Mouse (Mus musculus) liver, embryonic 14.5 days (tissue): ENCODE results near the gene Clcn6. TPM values are rescaled to one million over a fixed set of nuclear protein-coding genes. Genes with fewer than 3 reads are reported as not detected.

Experiments
- ATAC-seq: fragments of 200-750 bp; cut with Nextera tagmentation; 2 replicates; pipeline ENCODE4 v1.8.0; 2017; ENCODE audit warnings: moderate number of reproducible peaks, mild to moderate bottlenecking, moderate library complexity; ENCODE audit not compliant: insufficient read depth
- DNase-seq, 3 experiments: peaks; one replicate each; pipeline ENCODE4 v3.0.0-alpha.2; 2012 to 2013; ENCODE audit warnings: low read depth in 3 of 3, low spot score in 3 of 3
- H3K27ac ChIP-seq: fragments of 300-500 bp; sonication (generic); 2 replicates; pipeline ENCODE4 v1.5.1; 2014; ENCODE audit warnings: moderate library complexity, mild to moderate bottlenecking, control low read depth, inconsistent platforms
- H3K27me3 ChIP-seq: fragments of 300-500 bp; sonication (generic); 2 replicates; pipeline ENCODE4 v1.6.1; 2014; ENCODE audit warnings: mild to moderate bottlenecking, low read length, moderate library complexity; ENCODE audit not compliant: control insufficient read depth, insufficient read depth
- H3K36me3 ChIP-seq: fragments of 300-500 bp; sonication (generic); replicated peaks from 2 replicates; pipeline ENCODE4 v1.6.1; 2014; ENCODE audit warnings: low read depth; ENCODE audit not compliant: control insufficient read depth, insufficient read depth
- H3K4me1 ChIP-seq, 2 experiments: fragments of 200-500 bp in 1 of 2; fragments of 300-500 bp in 1 of 2; sonication (generic) in 1 of 2; replicated peaks; 2 replicates each; pipeline ENCODE4 v1.6.1; 2012 to 2014; ENCODE audit warnings: antibody characterized with exemption in 1 of 2, inconsistent platforms in 1 of 2, low read length in 1 of 2; ENCODE audit not compliant: control insufficient read depth in 2 of 2, insufficient read depth in 2 of 2
- H3K4me2 ChIP-seq: fragments of 300-500 bp; sonication (generic); 2 replicates; pipeline ENCODE4 v1.6.1; 2014; ENCODE audit warnings: low read depth, mild to moderate bottlenecking, control low read depth, moderate library complexity
- H3K4me3 ChIP-seq, 2 experiments: fragments of 200-500 bp in 1 of 2; fragments of 300-500 bp in 1 of 2; sonication (generic) in 1 of 2; 2 replicates each; pipeline ENCODE4 v1.5.1; 2012 to 2014; ENCODE audit warnings: low read depth in 2 of 2, low read length in 2 of 2, mild to moderate bottlenecking in 2 of 2, control low read depth in 1 of 2, inconsistent platforms in 1 of 2, moderate library complexity in 1 of 2; ENCODE audit not compliant: insufficient read depth in 1 of 2
- H3K9ac ChIP-seq: fragments of 300-500 bp; sonication (generic); replicated peaks from 2 replicates; pipeline ENCODE4 v1.6.1; 2014; ENCODE audit warnings: mild to moderate bottlenecking, control low read depth, moderate library complexity
- H3K9me3 ChIP-seq: fragments of 300-500 bp; sonication (generic); 2 replicates; pipeline ENCODE4 v1.6.1; 2016; ENCODE audit warnings: low read length, mixed read lengths; ENCODE audit not compliant: control insufficient read depth
- CTCF ChIP-seq: IDR thresholded peaks from 2 replicates; pipeline ENCODE4 v1.5.1; 2016; ENCODE audit warnings: antibody characterized with exemption, low read depth, control low read depth
- EP300 ChIP-seq: IDR thresholded peaks from 2 replicates; pipeline ENCODE4 v1.6.1; 2016; ENCODE audit warnings: antibody characterized with exemption, low read depth
- WGBS: fragments of 180-500 bp; shearing (Covaris S2); extraction: QIAGEN DNeasy Blood & Tissue Kit; methylation state at CpG from one replicate; pipeline ENCODE4 v1.1.7; 2014; ENCODE audit not compliant: insufficient replicate concordance; 5-methylcytosine and 5-hydroxymethylcytosine counted together
- polyA plus RNA-seq, 2 experiments: library from polyadenylated mRNA; depleted of rRNA in 1 of 2; stranded (reverse) in 1 of 2; unstranded in 1 of 2; fragments of >200 nt; fragmentation: Nextera tagmentation in 1 of 2; extraction: Ambion mirVana in 1 of 2; gene quantifications; 2 replicates each; pipeline versions ENCODE4 v1.2.1 to v1.2.3; 2012 to 2014

Clcn6 gene
- polyA plus RNA-seq, 2 experiments: 0.66 to 2.4 TPM

GRCm38 (mm10) chr4:148058218-148058819, 19.7 kb upstream of the Clcn6 start:
- Histone ChIP-seq H3K4me2 (no peak overlapping the region), H3K9me3 (no peaks in the 10 kb centered on the region), H3K27ac (no peak overlapping the region), H3K9ac (no peak overlapping the region), H3K4me1 (no peaks in the 10 kb centered on the region), H3K27me3 (no peaks in the 10 kb centered on the region), H3K36me3 (peaks cover 29% of the 10 kb centered on the region), H3K4me3 (no peak overlapping the region)
- TF ChIP-seq EP300 (no peak), CTCF (no peak)
- DNase-seq (no peak), ATAC-seq (no peak)
- 85% methylated on average over 9 of the region's 9 CpGs for WGBS

- no peak overlapping the region for H3K9ac ChIP-seq
- no peak overlapping the region for H3K27ac ChIP-seq
- ATAC-seq: no peak
Measured at GRCm38 (mm10) chr4:148057661-148058209, 19.1 kb upstream of the Clcn6 start.

GRCm38 (mm10) chr4:148056801-148057200, 18.2 kb upstream of the Clcn6 start:
- ATAC-seq (no peak), DNase-seq (no peak)
- no peak overlapping the region for H3K4me3 ChIP-seq
- H3K36me3 ChIP-seq: peaks cover 39% of the 10 kb centered on the region
- H3K4me1 ChIP-seq: no peaks in the 10 kb centered on the region
- TF ChIP-seq EP300: no peak
- TF ChIP-seq CTCF: no peak
- no peaks in the 10 kb centered on the region for H3K27me3 ChIP-seq
- no peak overlapping the region for H3K27ac ChIP-seq
- H3K9me3 ChIP-seq: no peaks in the 10 kb centered on the region
- H3K9ac ChIP-seq: no peak overlapping the region
- WGBS: 81% methylated on average over 4 of the region's 4 CpGs
- H3K4me2 ChIP-seq: no peak overlapping the region

More at GRCm38 (mm10) chr4:148057661-148058209, 19.1 kb upstream of the Clcn6 start:
- no peaks in the 10 kb centered on the region for H3K27me3 ChIP-seq
- H3K36me3 ChIP-seq: peaks cover 30% of the 10 kb centered on the region
- no peaks in the 10 kb centered on the region for H3K4me1 ChIP-seq
- WGBS: 54% methylated on average over 5 of the region's 5 CpGs
- no peak for DNase-seq
- H3K4me2 ChIP-seq: no peak overlapping the region
- H3K9me3 ChIP-seq: no peaks in the 10 kb centered on the region
- H3K4me3 ChIP-seq: no peak overlapping the region
- TF ChIP-seq CTCF: peak; percentile 53
- no peak for TF ChIP-seq EP300

- H3K4me2 ChIP-seq: no peak overlapping the region
- no peaks in the 10 kb centered on the region for H3K9me3 ChIP-seq
- no peaks in the 10 kb centered on the region for H3K27me3 ChIP-seq
- no peaks in the 10 kb centered on the region for H3K4me1 ChIP-seq
- no peak overlapping the region for H3K4me3 ChIP-seq
- no peak overlapping the region for H3K27ac ChIP-seq
- no peak overlapping the region for H3K9ac ChIP-seq
- peaks cover 45% of the 10 kb centered on the region for H3K36me3 ChIP-seq
- no peak for ATAC-seq
- WGBS: 80% methylated on average over 7 of the region's 7 CpGs
- no peak for DNase-seq
- no peak for TF ChIP-seq CTCF
- no peak for TF ChIP-seq EP300
Measured at GRCm38 (mm10) chr4:148056246-148056645, 17.6 kb upstream of the Clcn6 start.

- TF ChIP-seq EP300 (no peak), CTCF (no peak)
- no peak overlapping the region for H3K9ac ChIP-seq
- WGBS: 89% methylated on average over 21 of the region's 21 CpGs
- no peak overlapping the region for H3K27ac ChIP-seq
- H3K9me3 ChIP-seq: no peaks in the 10 kb centered on the region
- DNase-seq: no peak
- no peak overlapping the region for H3K4me3 ChIP-seq
- H3K36me3 ChIP-seq: peaks cover 55% of the 10 kb centered on the region
- no peaks in the 10 kb centered on the region for H3K4me1 ChIP-seq
- H3K4me2 ChIP-seq: no peak overlapping the region
- H3K27me3 ChIP-seq: no peaks in the 10 kb centered on the region
- ATAC-seq: no peak
Measured at GRCm38 (mm10) chr4:148054961-148055695, 16.5 kb upstream of the Clcn6 start.
